Mouse (Mus musculus) bone marrow, adult 2 months (tissue): ENCODE data around the gene Myo1g.

ENCODE experiments used
- CTCF ChIP-seq: fragments of 200-500 bp; IDR thresholded peaks from 2 replicates; pipeline ENCODE4 v1.5.1; 2011; ENCODE audit warnings: low read length, control low read depth; ENCODE audit not compliant: control insufficient read depth, insufficient read depth
- POLR2A ChIP-seq: fragments of 200-500 bp; IDR thresholded peaks from 2 replicates; pipeline ENCODE4 v1.6.1; 2011; ENCODE audit warnings: low read depth, mild to moderate bottlenecking, control low read depth, low read length, borderline replicate concordance; ENCODE audit not compliant: control insufficient read depth

DNA sequence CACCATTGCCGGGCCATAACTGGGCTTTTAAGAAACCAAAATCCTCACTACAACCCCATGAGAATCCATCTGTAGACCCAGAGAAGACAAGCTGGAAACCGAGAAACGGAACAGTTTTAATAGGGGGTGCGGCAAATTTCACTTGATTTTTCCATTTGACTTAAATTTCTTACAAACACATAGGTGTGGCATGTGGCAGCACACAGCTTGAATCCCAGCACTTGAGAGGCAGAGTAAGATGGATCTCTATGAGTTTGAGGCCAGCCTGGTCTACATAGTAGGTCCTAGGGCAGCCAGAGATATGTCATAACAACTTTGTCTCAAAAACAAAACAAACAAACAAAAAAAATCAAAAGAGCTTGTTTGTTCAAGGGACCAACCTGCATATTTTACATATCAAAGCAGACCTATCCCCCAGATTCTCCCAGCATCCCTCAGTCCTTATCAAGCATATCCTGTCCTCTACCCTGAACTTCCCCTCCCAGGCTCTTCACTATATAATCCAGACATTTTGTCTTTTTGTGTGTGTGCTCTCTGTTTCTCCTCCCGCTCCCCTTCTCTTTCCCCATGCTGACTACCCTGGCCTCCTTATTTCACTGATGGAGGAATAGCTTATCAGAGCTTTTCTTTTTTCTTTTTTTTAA, 32.6 kb downstream of the Myo1g start:
- TF ChIP-seq CTCF (no peak), POLR2A (no peak)
